Mouse (Mus musculus) neural tube, embryonic 14.5 days (tissue): ENCODE measurements around the gene Grik3. TPM values are rescaled to one million over a fixed set of nuclear protein-coding genes. Genes with fewer than 3 reads are reported as not detected.

Source experiments
- ATAC-seq: fragments of 200-750 bp; cut with Nextera tagmentation; 2 replicates; pipeline ENCODE4 v1.8.0; 2017; ENCODE audit warnings: low read depth, mild to moderate bottlenecking, moderate TSS enrichment, moderate library complexity
- H3K27ac ChIP-seq: fragments of 300-500 bp; sonication (generic); 2 replicates; pipeline ENCODE4 v1.5.1; 2014; ENCODE audit warnings: low read depth, mild to moderate bottlenecking, control low read depth, low read length, moderate library complexity, mixed read lengths
- H3K27me3 ChIP-seq: fragments of 300-500 bp; sonication (generic); 2 replicates; pipeline ENCODE4 v1.6.1; 2014; ENCODE audit warnings: low read length; ENCODE audit not compliant: control insufficient read depth, insufficient read depth
- H3K36me3 ChIP-seq: fragments of 300-500 bp; sonication (generic); 2 replicates; pipeline ENCODE4 v1.6.1; 2014; ENCODE audit warnings: low read length, mixed read lengths; ENCODE audit not compliant: control insufficient read depth, insufficient read depth
- H3K4me1 ChIP-seq: fragments of 300-500 bp; sonication (generic); 2 replicates; pipeline ENCODE4 v1.6.1; 2014; ENCODE audit warnings: low read length; ENCODE audit not compliant: control insufficient read depth, insufficient read depth
- H3K4me2 ChIP-seq: fragments of 300-500 bp; sonication (generic); 2 replicates; pipeline ENCODE4 v1.6.1; 2014; ENCODE audit warnings: mild to moderate bottlenecking, low read depth, low read length, control low read depth
- H3K4me3 ChIP-seq: fragments of 300-500 bp; sonication (generic); 2 replicates; pipeline ENCODE4 v1.5.1; 2014; ENCODE audit warnings: low read depth, low read length, control low read depth, mixed read lengths
- H3K9ac ChIP-seq: fragments of 300-500 bp; sonication (generic); replicated peaks from 2 replicates; pipeline ENCODE4 v1.6.1; 2014; ENCODE audit warnings: low read depth, mild to moderate bottlenecking, control low read depth, low read length, mixed read lengths
- H3K9me3 ChIP-seq: fragments of 300-500 bp; sonication (generic); 2 replicates; pipeline ENCODE4 v1.6.1; 2016; ENCODE audit warnings: low read length; ENCODE audit not compliant: control insufficient read depth
- WGBS: fragments of 180-500 bp; shearing (Covaris S2); extraction: QIAGEN DNeasy Blood & Tissue Kit; methylation state at CpG from one replicate; pipeline ENCODE4 v1.1.7; 2014; 5-methylcytosine and 5-hydroxymethylcytosine counted together
- polyA plus RNA-seq: library from polyadenylated mRNA; unstranded; fragments of >200 nt; fragmentation: Nextera tagmentation; extraction: Ambion mirVana; gene quantifications from 2 replicates; pipeline ENCODE4 v1.2.1, GENCODE M21; 2014

The Grik3 gene
- polyA plus RNA-seq, 1 experiment from 2014 or later = 8.0 TPM

DNA sequence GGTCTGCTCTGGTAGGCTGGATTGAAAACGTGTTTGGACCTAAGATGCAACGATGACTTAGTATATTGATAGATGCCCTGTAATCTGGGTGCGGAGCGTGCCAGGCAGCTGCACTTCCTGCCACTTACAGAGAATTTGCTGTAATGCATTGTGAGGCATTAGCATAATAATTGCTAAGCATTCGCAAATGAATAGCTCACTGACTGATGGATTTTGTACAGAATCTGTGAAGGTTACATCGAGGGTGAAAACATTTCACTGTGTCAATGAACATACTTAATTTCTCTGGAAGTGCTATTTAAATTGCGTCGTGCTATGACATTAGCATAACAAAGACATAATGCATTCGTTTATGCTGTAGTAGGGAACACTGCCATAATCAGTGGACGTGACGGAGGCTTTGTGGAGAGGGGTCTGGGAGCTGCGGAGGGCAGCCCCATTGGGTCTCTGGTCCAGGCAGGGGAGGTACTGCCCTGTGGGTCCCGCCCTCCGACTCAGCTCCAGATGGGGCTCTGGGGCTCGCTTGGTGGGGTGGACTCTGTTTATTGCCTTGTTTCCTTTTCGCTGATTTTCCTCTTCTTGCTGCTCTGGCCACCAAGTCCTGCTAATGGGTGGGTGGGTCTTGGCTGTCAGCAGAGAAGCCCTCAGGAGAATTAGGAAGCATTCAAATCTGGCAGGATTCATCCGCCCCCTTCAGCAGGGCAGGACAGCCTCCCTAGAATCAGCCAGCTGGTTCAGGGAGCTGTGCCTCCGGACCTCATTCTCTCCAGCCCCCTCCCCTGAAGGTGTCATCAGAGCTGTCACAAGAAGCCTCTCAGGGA is 54.7 kb downstream of the Grik3 start:
- no peaks in the 10 kb centered on the region for H3K9me3 ChIP-seq
- 5% methylated on average over 18 of the region's 18 CpGs for WGBS
- peak; percentile 71; the same call in 1 of the 2 replicates for ATAC-seq
- no peak overlapping the region for H3K4me2 ChIP-seq
- no peaks in the 10 kb centered on the region for H3K36me3 ChIP-seq
- H3K27ac ChIP-seq = peak overlapping the region; percentile 11; the same call in 1 of the 2 replicates
- no peaks in the 10 kb centered on the region for H3K4me1 ChIP-seq
- H3K9ac ChIP-seq = no peak overlapping the region
- no peaks in the 10 kb centered on the region for H3K27me3 ChIP-seq
- H3K4me3 ChIP-seq = no peak overlapping the region

DNA sequence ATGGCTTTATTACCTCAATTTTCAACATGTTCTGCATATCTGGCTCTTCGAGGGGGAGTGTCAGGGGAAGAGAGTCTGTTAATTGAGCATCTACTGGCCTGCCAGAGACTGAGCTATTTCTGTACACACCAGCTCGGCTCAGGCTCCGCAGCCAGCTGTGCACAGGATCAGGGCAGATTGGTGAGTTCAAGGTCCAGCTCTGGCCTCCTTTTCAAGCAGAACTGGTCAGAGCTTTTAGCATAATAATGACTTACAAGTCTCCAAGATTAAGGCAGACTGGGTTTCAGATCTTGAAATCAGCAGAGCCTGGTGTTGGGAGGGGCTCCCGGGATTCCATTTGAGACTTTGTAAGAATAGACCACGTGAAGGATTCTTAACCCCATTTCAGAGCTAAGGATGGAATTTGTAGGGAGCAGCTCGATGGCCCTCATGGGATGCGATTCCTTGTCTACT is 55.3 kb downstream of the Grik3 start:
- ATAC-seq = peak; percentile 28; the same call in 1 of the 2 replicates
- no peak overlapping the region for H3K4me3 ChIP-seq
- H3K9me3 ChIP-seq = no peaks in the 10 kb centered on the region
- 38% methylated on average over 7 of the region's 7 CpGs for WGBS
- H3K9ac ChIP-seq = no peak overlapping the region
- H3K27me3 ChIP-seq = no peaks in the 10 kb centered on the region
- H3K4me2 ChIP-seq = no peak overlapping the region
- H3K27ac ChIP-seq = peak overlapping the region; percentile 11; the same call in 1 of the 2 replicates
- H3K4me1 ChIP-seq = no peaks in the 10 kb centered on the region
- H3K36me3 ChIP-seq = no peaks in the 10 kb centered on the region

DNA sequence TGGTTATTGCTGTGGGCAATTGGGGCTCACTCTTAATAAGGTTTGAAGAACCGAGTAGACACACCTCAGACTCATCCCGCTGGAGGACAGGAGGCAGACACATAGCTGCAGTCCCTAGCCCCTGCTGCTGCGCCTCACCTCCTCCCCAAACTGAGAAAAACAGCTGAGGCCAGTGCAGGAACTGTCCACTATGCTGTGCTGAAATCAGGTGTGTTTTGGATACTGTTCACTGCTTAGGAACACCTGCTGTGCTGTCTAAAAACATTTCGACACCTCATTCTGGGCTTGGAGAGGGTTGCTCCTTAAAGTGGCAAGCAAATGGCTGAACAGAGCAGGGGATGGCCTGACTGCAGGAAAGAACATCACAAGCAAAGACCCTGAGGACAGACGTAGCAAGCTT is 57.7 kb downstream of the Grik3 start:
- no peaks in the 10 kb centered on the region for H3K9me3 ChIP-seq
- 65% methylated on average over 5 of the region's 5 CpGs for WGBS
- H3K4me3 ChIP-seq = no peak overlapping the region
- H3K36me3 ChIP-seq = no peaks in the 10 kb centered on the region
- no peaks in the 10 kb centered on the region for H3K4me1 ChIP-seq
- H3K27ac ChIP-seq = no peak overlapping the region
- H3K27me3 ChIP-seq = no peaks in the 10 kb centered on the region
- no peak overlapping the region for H3K4me2 ChIP-seq
- H3K9ac ChIP-seq = no peak overlapping the region
- no peak for ATAC-seq

DNA sequence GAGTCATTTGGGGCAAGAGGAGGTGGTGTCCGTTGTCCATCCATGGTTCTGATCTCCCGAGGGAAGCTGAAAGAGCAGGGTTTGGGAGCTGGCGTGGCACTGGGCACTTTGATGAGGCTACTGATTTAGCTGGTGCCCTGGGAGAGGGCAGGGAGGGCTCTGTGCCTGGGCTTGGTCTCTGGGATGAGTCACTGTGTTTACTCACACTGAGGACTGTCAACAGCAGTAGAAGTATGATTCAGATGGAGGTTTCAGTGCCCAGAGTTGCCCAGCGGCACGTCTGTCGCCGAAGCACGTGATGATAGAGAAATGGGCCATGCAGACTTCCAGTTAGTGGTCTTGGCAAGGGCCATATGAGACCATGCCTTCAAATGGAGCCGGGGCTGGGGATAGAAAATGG is 63.3 kb downstream of the Grik3 start:
- no peaks in the 10 kb centered on the region for H3K27me3 ChIP-seq
- no peak for ATAC-seq
- H3K9ac ChIP-seq = no peak overlapping the region
- H3K27ac ChIP-seq = no peak overlapping the region
- H3K9me3 ChIP-seq = no peaks in the 10 kb centered on the region
- no peak overlapping the region for H3K4me3 ChIP-seq
- H3K4me1 ChIP-seq = peaks cover 11% of the 10 kb centered on the region
- no peaks in the 10 kb centered on the region for H3K36me3 ChIP-seq
- WGBS = 90% methylated on average over 9 of the region's 9 CpGs
- H3K4me2 ChIP-seq = no peak overlapping the region

DNA sequence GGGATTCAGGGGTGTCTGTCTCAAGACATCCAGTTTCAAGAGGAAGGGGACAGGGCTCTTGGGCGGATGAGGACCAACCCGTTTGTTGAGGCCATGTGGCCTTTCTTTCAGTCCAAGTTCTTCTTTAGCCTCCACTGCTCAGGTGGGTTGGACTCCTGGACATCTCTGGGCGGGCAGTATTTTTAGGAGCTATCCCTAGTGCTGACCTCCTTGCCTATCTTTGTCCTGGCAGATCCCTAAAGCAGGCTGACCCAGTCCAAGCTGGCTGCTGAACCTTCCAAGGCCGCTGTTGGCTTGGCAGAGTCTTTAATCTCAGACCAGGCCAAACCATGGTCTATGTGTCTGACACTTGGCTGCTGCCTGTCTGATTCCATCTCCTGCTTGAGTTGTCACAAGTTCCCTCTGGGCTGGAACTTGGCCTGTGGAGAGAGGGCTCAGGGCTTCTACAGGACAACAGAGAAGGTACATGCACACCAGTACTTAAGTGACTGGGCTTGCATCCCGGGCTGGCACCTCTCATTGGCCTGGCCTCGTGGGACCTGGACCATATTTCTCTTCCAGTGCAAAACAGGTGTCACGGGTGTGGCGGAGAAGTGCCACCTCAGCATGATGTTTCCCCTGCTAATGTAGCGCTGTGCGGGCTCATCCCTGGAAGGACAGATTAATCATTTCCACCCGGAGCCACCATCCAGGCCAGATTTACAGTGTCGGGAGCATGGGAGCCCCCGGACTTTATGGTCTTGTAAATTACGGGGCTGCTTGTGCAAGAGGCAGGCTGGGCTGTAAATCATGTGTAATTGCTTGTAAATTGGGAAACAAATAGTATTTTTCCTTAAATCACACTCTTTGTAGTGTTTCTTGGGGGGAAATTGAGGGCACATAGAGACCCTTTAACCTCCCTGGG is 66.2 kb downstream of the Grik3 start:
- Histone ChIP-seq H3K27ac (no peak overlapping the region), H3K9ac (no peak overlapping the region), H3K4me2 (no peak overlapping the region), H3K36me3 (no peaks in the 10 kb centered on the region), H3K9me3 (no peaks in the 10 kb centered on the region), H3K27me3 (no peaks in the 10 kb centered on the region), H3K4me1 (peaks cover 15% of the 10 kb centered on the region), H3K4me3 (no peak overlapping the region)
- ATAC-seq = no peak; the same call in 1 of the 2 replicates
- WGBS = 37% methylated on average over 14 of the region's 14 CpGs

DNA sequence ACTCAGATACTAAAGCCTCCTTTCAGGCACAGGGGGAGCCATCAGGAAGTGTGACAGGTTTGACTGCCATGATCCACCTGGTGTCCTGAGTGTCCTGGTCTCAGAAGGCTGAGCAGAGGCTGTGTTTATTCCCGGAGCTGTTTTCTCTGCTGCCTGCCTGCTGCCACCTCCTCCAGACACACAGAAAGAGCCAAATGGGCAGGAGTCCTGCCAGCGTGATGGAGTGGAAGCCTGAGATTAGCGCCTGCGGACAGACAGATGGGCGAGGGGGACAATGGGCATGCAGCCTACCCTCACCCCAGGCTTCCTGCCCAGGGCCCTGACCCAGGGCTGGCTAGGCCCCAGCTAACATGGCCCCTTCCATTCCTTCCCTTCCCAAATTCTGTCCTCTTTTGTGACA is 69.1 kb downstream of the Grik3 start:
- ATAC-seq = no peak
- Histone ChIP-seq H3K4me1 (peaks cover 22% of the 10 kb centered on the region), H3K9me3 (no peaks in the 10 kb centered on the region), H3K27me3 (no peaks in the 10 kb centered on the region), H3K4me3 (no peak overlapping the region), H3K27ac (no peak overlapping the region), H3K9ac (no peak overlapping the region), H3K4me2 (no peak overlapping the region), H3K36me3 (no peaks in the 10 kb centered on the region)
- 60% methylated on average over 5 of the region's 5 CpGs for WGBS

DNA sequence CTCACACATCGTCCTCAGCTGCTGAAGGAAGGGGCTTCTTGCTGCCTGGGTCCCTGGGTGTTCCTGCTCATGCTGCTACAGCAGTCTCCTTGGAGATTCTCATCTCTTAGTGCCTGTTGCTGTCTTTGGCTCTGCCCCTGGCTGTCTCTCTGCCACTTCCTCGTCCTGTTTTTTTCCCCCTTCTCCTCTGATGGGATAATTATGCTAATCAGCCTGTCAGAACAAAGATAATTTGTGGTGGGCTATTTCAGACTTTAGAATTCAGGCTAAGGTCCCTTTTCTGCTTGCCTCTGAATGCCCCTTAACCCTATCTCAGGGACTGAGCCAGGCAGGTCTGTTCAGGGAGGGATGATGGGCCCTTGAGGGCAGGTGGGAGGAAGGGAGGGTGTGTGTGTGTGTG is 70.3 kb downstream of the Grik3 start:
- WGBS = 5% methylated on average over 2 of the region's 2 CpGs
- no peak overlapping the region for H3K4me2 ChIP-seq
- ATAC-seq = no peak

DNA sequence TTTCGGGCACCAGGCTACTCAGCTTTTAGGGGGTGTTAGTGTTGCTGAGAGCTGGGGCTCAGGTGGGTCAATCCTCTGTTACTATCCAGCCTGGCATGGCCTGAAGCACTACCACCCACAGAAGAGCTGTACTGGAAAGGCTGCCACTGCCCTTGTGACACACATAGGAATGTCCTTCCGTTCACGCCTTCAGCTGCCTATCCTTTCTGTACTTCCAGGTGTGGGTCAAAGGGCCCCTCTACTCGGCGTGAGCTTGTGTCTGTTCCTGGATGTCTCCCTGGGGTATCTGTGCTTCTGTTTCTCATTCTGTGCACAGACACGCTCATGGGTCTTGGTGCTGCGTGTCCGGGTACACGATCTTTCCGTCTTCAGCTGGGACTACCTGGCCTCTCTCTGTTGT is 73.1 kb downstream of the Grik3 start:
- Histone ChIP-seq H3K27ac (no peak overlapping the region), H3K4me3 (no peak overlapping the region), H3K9me3 (no peaks in the 10 kb centered on the region), H3K27me3 (no peaks in the 10 kb centered on the region), H3K36me3 (no peaks in the 10 kb centered on the region), H3K9ac (no peak overlapping the region), H3K4me1 (peaks cover 11% of the 10 kb centered on the region), H3K4me2 (no peak overlapping the region)
- no peak for ATAC-seq
- 75% methylated on average over 10 of the region's 10 CpGs for WGBS

More for the DNA sequence above, 70.3 kb downstream of the Grik3 start:
- Histone ChIP-seq H3K9me3 (no peaks in the 10 kb centered on the region), H3K9ac (no peak overlapping the region), H3K36me3 (no peaks in the 10 kb centered on the region), H3K4me3 (no peak overlapping the region), H3K27ac (no peak overlapping the region), H3K27me3 (no peaks in the 10 kb centered on the region), H3K4me1 (peaks cover 22% of the 10 kb centered on the region)
